Mouse (Mus musculus): Measurements from ENCODE around the gene Rprd2.
"Not testable (repeated sequence)": the region's sequence is repeated elsewhere in the genome, so short reads cannot be mapped to it uniquely, and the experiment has no call there.

Rprd2 gene

DNA sequence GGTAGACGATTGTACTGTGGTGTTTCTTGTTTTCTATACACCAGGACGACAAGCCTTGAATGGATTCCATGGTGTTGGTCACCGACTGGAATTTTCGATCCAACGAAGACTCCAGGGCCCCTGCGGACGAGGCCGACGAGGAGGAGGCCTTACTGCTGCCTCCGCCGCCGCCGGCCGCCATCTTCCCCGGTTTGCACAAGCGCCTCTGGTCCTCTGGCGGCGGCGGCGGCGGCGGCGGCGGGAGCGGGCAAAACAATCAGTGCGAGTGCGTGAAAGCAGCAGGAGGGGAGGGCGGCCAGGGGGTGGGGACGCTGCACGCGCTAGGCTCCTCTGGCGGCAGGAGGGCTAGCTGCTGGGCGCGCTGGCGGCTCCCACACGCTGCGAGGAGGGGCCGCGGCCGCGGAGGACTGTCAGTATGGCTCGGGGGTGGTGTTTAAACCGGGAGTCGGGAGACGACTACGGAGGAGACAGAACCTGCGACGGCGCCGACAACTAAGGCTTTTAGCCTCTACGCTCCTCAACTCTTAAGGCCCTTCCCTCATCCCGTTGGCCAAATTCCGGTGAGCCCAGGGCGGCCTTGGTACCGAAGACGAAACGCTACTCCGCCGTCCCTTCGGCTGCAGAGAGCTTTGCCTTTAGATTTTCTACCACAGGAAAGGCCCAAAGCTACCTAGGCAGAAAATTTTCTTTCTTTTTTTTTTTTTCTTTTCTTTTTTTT lies at the start of gene Rprd2:
Gene Rprd2 (minus strand): TSS at position 293 of the 718 bp plus-strand sequence.
- peak; percentile 77 to 83 for DNase-seq (ENCODE audit: low spot score in 2 of 2)

DNA sequence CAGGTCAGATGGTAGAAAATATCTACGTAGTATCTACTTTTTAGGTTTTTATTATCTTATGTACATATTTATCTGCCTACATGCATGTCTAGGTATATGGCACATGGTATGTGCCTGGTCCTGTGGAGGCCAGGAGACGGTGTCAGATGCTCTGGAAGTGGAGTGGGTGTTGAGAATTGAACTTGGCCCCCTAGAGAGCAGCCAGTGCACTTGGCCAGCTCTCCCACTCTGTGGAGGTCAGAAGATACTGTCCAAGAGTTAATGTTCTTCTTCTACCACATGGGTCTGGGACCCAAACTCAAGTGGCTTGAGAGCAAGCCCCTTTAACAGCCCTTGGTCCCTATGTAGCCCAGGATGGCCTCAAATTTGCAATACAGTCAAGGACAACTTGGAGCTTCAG lies 48.7 kb upstream of the Rprd2 start:
- no peak for DNase-seq (ENCODE audit: low spot score in 2 of 2)

DNA sequence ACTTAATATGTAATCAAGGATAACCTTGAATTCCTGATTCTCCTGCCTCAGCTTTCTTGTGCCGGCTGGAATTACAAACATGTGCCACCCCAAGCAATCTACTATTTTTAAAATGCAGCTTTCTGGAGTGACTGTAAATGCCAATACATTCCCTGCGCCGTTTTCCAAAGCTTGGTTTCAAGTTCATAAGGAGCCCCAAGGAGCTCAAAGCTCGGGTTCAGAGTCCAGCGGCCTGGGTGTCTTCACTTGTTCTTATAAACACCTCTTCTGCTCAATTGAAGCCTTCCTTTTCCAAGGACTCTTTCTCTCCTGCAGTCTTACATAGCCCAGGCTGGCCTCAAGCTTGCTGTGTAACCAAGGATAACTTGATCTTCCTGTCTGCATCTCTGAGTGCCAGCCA lies 47.4 kb upstream of the Rprd2 start:
- DNase-seq (ENCODE audit: low spot score in 2 of 2) = no peak

DNA sequence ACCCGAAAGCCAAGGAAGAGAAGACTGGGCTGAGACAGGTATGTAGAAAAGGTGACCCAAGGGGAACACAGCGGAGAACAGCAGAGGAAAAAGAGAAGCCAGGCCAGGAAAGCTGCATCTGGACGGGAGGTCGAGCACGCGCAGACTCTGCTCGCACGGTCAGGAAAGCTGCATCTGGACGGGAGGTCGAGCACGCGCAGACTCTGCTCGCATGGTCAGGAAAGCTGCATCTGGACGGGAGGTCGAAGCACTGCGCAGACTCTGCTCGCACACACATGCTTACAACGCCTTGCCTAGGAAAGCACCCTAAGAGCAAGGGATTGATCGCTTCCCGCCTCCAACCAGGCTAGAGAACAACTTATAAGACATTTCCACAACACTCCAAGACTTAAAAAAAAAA lies 46.9 kb upstream of the Rprd2 start:
- no peak for DNase-seq (ENCODE audit: low spot score in 2 of 2)

DNA sequence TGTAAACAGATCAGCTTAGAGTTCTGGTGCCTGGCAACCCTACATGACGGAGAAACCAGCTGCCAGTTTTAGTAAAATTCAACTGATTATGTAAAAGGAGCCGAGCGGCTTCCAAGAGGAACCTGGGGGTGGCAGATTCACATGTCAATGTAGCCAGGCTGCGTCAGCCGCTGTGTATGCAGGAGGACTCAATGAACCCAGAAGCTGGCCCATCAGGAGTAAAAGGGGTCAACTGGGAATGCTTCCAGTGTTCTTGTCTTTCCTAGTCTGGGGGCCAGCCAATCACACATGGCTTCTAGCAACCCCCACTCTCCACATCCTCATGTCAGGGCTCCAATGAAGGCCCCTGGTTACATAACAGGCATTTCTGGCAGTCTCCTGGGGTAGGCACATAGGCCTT lies 46.4 kb upstream of the Rprd2 start:
- DNase-seq (ENCODE audit: low spot score in 2 of 2) = peak; percentile 68 to 89

DNA sequence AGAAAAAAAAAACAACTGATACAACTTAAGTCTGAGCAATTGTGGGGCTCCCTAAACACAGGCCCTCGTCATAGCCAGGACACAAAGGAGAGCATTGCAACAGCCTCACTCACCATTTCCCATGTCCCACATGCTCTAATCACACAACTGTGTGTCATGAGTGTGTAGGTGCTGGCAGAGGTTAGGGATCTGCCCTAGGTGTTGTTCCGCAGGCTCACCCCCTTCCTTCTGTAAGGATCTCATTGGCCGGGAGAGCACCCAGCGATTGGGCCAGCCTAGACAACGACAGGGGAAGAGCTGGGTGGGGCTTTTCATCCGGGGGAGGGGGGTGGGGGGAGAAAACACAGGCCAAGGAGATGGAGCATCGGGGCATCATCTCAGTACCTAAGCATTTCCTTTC lies 44.9 kb upstream of the Rprd2 start:
- DNase-seq (ENCODE audit: low spot score in 2 of 2) = no peak

DNA sequence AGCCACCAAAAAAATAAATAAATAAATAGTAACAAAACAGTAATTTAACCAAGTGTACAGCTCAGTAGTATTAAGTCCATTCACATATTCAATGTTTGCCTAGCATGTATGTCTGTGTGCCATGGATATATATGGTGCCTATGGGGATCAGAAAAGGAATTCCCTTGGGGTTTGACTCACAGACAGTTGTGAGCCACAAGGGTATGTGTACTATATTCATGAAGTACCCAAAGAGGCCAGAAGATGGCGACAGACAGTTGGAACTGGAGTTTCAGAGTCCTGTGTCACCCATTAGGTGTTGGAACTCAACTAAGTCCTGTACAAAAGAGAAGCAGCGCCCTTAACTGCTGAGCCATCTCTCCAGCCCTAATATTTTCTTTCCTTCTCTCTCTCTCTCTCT lies 43.1 kb upstream of the Rprd2 start:
- peak in 1 of 2 experiments; percentile 76 for DNase-seq (ENCODE audit: low spot score in 2 of 2)

DNA sequence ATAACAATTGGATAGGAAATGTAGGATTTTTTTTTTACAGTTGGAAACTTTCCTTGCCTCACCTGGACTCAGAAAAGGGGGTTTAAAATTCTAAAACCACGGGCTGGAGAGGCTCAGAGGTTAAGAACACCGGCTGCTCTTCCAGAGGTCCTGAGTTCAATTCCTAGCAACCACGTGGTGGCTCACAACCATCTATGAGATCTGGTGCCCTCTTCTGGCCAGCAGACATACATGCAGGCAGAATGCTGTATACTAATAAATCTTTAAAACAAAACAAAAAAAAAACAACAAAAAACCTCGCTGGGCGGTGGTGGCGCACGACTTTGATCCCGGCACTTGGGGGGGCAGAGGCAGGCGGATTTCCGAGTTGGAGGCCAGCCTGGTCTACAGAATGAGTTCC lies 42.6 kb upstream of the Rprd2 start:
- DNase-seq (ENCODE audit: low spot score in 2 of 2) = no peak

DNA sequence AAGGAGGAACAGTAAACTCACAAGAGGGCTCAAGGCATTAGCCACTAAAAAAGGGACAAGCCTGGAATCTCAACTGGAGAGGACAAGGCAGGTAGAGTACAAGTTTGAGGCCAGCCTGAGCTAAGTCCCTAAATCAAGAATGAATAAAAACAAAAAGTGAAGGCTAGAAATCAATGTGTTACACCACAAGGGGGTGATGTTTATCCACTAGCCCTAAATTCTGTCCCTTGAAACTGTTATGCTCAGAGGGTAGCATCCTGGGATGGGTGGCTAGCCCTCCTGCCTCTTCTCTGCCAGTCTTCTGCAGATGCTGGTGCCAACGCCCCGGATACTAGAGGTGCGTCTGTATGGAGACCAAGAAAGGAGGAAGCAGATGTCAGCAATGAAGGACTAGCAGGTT lies 41.7 kb upstream of the Rprd2 start:
- DNase-seq (ENCODE audit: low spot score in 2 of 2) = no peak

DNA sequence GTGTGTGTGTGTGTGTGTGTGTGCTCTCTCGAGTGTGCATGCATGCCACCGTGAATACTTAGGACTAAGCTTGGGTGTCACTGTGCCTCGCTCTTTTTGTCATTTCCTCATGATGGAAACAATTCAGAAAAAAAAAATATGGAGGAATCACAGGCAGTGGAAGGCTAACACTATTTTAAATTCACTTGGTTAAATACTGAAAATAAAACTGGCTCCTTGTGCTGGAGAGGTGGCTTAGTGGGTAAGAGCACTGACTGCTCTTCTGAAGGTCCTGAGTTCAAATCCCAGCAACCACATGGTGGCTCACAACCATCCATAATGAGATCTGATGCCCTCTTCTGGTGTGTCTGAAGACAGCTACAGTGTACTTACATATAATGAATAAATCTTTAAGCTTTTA lies 39.6 kb upstream of the Rprd2 start:
- DNase-seq (ENCODE audit: low spot score in 2 of 2) = not testable (repeated sequence)

DNA sequence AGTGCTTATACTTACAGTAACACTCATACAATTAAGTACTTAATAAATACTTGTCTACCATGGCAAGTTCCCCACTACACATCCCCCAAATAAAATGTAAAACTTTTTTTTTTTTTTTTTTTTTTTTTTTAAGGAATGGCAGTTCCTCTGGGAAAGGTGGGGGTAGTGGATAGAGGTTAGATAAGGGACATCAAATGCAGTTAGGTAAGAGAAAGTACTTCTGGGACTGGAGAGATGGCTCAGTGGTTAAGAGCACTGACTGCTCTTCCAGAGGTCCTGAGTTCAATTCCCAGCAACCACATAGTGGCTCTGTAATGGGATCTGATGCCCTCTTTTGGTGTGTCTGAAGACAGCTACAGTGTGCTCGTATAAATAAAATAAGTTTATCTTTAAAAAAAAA lies 38.4 kb upstream of the Rprd2 start:
- DNase-seq (ENCODE audit: low spot score in 2 of 2) = not testable (repeated sequence)

DNA sequence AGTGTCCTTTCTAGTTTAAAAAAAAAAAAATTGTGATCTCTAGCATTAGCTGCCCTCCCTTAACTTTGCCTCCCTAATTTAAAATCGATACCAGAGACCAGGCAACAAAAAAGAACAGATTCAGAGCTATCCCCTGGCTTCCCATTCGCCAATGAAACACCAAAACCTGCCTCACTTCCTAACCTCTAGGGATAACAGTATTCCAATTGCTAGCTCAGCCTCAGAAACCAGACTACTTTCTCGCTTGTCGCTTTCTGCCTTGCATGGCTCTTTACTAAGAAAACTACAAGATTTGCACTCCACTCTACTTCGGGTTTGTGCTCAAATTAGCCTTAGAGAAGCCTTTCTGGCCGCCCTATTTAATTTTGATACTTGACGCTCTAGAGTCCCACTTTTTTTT lies 37.5 kb upstream of the Rprd2 start:
- no peak for DNase-seq (ENCODE audit: low spot score in 2 of 2)

DNA sequence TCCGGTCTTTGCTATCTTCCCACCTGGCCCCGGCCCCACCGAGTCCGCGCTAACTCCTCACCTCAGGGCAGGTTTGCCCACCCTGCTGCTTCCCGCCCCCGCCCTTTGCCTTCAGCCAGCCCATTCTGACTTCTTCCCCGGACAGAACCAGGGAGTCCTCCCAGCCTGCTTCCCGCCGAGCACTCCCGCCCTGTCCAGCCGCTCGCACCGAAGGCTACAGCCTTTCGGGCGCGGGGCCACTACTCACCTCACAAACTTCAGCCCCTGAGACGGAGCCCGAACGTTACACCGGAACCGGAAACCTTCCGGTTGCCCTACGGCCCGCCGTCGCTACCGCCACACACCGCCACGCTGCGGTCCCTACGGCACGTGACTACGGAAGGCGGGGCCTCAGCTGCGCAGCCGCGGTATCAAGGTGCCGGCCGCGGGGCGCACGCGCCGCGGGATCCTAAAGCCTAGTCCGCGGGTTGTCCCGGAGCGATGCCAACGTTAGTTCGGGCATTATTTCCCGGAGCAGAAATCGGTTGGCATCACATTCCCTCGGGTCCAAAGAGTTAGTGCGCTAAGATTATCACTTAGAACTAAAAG lies 36.9 kb upstream of the Rprd2 start, which contains the start of gene Prpf3:
Gene Prpf3 (minus strand): TSS at position 384 of the 588 bp plus-strand sequence.
- DNase-seq (ENCODE audit: low spot score in 2 of 2) = peak; percentile 95 to 96

DNA sequence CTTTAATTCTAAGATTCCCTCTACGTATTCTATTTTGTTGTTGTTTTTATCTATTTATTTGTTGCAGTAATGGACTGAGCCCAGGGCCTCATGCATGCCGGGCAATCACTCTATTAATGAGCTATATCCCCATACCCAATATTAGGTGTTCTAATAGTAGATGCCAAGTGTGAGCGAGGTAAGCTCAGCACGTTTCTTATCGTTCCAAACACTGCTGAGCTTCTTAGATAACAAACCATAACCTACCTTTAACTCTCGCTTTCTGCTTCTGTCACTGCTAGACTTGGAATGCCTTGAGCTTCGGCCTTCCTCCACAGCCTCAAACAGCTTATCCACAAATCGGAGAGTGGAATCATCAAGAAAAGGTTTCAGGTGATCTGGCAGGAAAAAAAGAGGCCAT lies 32.7 kb upstream of the Rprd2 start:
- DNase-seq (ENCODE audit: low spot score in 2 of 2) = no peak

DNA sequence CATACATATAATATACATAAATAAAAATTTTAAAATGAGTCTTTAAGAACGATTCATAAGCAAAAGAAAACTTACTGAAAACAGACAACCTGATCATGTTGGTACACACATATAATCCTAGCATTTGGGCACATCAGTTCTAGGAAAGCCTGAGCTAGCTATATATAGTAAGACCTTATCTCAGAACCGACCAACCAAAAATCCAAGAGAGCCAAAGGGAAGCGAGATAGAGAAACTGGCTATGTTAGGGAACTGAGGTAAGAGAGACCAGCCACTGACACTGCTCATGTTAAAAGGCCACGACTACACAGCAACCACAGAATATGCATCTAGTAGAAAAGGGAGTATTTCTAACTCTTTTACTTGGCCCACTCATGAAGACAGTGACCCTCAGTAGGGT lies 31.9 kb upstream of the Rprd2 start:
- DNase-seq (ENCODE audit: low spot score in 2 of 2) = no peak

DNA sequence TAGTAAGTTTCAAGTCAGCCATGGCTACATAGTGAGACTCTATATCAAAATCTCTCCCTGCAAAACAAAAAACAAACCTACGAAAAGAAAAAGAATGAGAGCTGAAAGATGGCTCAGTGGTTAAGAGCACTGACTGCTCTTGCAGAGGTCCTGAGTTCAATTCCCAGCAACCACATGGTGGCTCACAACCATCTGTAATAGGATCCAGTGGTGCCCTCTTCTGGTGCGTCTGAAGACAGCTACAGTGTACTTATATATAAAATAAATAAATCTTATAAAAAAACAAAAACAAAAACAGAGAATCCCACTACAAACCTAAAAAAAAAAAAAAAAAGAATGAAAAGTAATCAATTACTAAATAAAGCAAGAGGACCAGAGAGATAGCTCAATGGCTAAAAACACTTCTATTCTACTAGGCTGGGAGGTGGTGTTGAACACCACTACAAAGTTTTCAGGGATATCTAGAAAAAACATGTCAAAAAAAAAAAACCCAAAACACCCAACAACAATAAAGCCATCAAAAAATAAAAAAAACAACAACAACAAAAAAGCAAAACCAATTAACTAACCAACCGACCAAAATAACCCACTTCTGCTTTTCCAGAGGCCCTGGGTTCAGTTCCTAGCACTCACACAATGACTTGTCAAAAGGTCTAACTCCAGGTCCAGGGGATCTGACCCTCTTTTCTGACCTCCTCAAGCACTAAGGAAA lies 24.0 kb upstream of the Rprd2 start:
- DNase-seq (ENCODE audit: low spot score in 2 of 2) = no peak

DNA sequence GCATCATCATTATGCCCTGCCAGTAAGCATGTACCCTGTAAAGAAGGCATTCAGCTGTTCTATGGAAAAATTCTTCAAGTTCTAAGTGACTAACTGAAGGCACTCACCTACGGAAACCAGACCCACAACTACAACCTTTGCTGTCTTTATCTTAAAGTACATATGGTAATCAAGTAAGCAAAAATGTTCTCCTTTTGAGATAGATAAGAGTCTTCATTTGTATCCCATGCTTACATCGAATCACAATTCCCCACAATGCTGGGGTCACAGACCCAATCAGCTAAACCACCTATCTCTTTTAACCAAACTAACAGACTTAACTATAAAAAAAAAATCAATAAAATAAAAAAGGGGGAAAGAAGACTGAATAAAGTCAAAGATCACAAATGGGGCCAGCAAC lies 20.6 kb upstream of the Rprd2 start:
- DNase-seq (ENCODE audit: low spot score in 2 of 2) = no peak

DNA sequence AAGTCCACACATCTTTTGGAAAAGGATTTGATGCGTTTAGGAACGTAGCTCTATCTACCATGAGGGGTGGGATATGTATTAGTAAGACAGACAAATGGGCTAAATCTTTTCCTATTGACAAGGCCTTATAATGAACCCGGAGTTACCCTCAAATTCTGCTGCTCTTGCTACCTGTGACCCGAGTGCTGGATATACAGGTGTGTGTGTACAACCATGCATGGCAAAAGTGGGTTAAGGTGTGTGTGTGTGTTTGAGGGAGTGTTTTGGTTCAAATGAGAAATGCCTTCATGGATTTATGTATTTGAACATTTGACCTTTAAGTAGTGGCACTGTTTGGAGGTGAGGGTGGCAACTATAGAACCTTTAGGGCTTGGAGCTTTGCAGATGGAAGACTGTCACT lies 10.4 kb upstream of the Rprd2 start:
- DNase-seq (ENCODE audit: low spot score in 2 of 2) = no peak

DNA sequence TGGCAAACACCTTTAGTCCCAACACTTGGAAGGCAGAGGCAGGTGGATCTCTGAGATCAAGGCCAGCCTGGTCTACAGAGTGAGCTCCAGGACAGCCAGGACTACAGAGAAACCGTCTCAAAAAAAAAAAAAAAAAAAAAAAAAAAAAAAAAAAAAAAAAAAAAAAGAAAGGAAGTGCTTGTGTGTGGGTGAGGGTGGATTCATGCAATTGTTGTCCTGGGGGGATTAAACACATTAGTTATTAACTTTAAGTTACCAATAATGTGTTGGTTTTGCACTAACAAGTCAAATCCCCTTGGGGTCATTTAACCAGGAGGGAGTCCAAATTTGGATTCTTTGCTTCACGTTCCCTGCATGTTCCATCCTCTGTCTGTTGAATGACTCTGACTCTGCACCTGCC lies 7.6 kb upstream of the Rprd2 start:
- DNase-seq (ENCODE audit: low spot score in 2 of 2) = no peak

DNA sequence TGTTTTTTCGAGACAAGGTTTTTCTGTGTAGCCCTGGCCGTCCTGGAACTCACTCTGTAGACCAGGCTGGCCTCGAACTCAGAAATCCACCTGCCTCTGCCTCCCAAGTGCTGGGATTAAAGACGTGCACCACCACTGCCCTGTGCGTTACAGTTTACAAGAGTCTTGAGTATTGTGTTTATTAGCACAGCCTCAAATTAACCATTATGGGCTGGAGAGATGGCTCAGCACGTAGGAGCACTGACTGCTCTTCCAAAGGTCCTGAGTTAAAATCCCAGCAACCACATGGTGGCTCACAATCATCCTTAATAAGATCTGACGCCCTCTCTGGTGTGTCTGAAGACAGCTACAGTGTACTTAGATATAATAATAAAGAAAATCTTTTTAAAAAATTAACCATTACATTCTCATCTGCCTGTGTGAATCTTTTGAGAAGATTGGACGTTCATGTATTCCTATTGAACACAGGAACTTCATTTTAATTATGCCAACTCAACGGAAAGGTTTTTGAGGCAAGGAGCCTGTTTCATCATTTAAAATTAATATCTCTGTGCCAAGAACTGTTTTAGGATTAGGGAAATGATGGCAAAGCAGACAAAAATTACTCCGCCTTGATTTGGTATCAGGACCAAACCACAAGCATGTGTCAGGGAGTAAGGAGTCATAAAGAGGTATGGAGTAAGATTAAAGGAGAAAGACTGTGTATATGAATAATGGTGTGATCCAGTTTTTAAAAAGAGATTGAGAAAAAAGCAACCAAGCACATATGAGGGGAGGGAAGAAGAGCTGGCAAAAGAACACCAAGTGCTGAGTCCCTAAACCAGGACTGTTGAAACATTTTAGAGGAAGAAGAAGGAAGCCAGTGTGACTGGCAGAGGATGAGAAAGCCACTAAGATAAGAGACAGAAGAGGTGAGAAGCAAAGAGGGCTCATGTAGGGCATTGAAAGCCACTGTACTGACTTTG lies 1.7 kb upstream of the Rprd2 start:
- DNase-seq (ENCODE audit: low spot score in 2 of 2) = no peak

DNA sequence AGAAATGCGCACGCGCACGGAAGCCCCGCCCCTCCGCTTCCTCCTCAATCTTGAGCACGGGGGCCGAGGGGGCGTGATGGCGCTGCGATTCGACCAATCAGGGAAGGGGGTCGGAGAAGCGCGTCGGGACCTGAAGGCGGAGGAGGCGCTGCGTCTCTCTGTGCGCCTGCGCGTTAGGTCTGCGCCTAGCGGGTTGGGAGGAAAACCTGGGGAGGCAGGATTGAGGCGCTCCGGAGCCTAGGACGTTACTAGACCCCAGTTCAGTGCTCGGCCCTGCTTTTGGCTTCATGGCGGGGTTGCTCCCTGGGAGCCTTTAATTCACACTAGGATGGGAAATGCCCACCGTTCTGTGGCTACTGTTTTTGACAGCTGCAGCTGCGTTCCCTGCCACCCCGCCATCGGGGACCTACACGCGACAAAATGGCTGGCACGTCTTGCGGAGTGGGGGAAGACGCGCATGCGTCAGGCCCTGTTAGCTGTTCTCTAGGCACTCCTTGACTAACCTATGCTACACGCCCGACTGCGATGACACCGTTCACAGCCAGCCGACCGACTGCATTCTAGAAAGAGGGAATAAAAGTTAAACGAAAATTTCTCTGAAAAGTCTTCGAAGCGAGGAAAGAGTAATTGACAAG lies 805 bp upstream of the Rprd2 start:
- peak; percentile 99 for DNase-seq (ENCODE audit: low spot score in 2 of 2)
